Mouse (Mus musculus) liver, embryonic 14.5 days (tissue): Measurements from ENCODE around the gene E130208F15Rik.

ENCODE experiments used
- CTCF ChIP-seq: IDR thresholded peaks from 2 replicates; pipeline ENCODE4 v1.5.1; 2016; ENCODE audit warnings: antibody characterized with exemption, low read depth, control low read depth
- EP300 ChIP-seq: IDR thresholded peaks from 2 replicates; pipeline ENCODE4 v1.6.1; 2016; ENCODE audit warnings: antibody characterized with exemption, low read depth

DNA sequence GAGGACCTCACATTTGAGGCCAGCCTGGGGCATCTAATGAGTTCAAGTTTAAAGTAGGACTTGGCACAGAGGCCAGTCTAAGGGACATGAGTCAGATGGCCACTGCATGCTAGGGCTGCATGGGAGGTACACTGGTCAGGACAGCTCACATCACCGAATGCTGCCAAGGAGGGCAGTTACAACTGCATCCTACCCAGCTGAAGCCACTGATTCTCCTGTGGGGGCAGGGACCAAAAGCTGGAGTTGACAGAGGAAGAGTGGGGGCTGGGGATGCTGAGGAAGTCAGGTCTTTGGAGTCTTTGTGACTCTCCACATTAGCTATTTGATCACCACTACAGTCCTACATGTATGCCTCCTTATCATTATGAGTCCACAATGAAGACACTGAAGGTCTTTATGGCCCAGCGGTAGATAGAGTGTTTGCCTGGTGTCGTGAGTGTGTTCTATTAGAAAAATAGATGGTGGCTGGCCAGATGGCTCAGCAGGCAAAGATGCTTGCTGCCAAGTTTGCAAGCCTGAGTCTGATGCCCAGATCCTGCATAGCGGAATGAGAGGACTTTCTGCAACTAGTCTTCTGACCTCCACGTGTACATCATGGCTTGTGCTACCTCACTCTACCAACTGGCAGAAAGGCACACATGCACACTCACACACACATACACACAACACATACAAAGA lies 18.0 kb downstream of the E130208F15Rik start:
- no peak for TF ChIP-seq CTCF
- no peak for TF ChIP-seq EP300
